Mouse (Mus musculus): ENCODE measurements around the gene Hsp90b1. TPM values are rescaled to one million over a fixed set of nuclear protein-coding genes. Genes with fewer than 3 reads are reported as not detected.
A peak's percentile ranks its signal among the peaks of the same experiment; 100 is the strongest.
"Not testable (repeated sequence)": the region's sequence is repeated elsewhere in the genome, so short reads cannot be mapped to it uniquely, and the experiment has no call there.

Gene Hsp90b1
- total and polyA plus RNA-seq, 3 experiments, result 635 to 1,160 (median 799) TPM

DNA sequence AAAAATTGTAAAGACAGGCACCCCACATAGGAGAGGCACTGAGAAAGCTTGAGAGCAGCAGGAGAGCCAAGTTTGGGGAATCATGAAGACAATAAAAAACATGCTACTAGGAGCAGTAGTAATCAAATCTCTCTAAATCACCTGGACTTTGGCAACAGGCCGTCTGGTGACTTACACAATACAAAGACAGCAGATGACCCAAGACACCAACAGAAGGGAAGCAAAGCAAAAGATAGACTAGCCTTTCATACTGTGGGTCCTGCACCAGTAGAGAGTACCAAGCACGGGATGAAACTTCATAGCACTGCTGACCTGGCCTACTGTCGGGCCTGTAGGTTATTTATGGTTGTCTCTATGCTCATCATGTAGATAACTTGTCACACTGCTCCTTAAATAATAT lies 5.1 kb downstream of the Hsp90b1 start:
- in situ Hi-C loops (cut with MboI; ENCODE audit: low pct_ligation_motif_present, low pct_unique_long_range_greater_than_20kb, low sequenced_read_pairs) (no loop called here), dilution Hi-C loops (cut with MboI; ENCODE audit: extremely low pct_ligation_motif_present, extremely low pct_unique_long_range_greater_than_20kb, low sequenced_read_pairs) (no loop called here)
- peak overlapping the region; percentile 59 to 99 (median 96) for H3K4me3 ChIP-seq (replicated peaks in 1 of 3; ENCODE audit: low read depth in 2 of 3, low read length in 2 of 3, poor library complexity in 1 of 3)
- H3K9me3 ChIP-seq (replicated peaks; ENCODE audit: low read length), result no peaks in the 10 kb centered on the region
- H3K27me3 ChIP-seq (replicated peaks), result no peaks in the 10 kb centered on the region
- H3K4me2 ChIP-seq (ENCODE audit: insufficient read depth, low read depth, poor library complexity, severe bottlenecking), result peak overlapping the region; percentile 98
- peak overlapping the region; percentile 83; the same call in 1 of the 2 replicates for H3K9ac ChIP-seq (ENCODE audit: insufficient read depth, low read depth)
- H3K4me1 ChIP-seq (ENCODE audit: control insufficient read depth in 1 of 2, insufficient read depth in 2 of 2), result peaks cover 8 to 46% of the 10 kb centered on the region in 2 experiments; a peak in 3 of 4 replicates
- DNase-seq (ENCODE audit: extremely low read depth), result no peak
- TF ChIP-seq MYC (IDR thresholded peaks at IDR 0.05; ENCODE audit: low read depth, low read length) (no peak), ZMIZ1 (IDR thresholded peaks at IDR 0.05; ENCODE audit: low read depth, low read length) (peak; percentile 38; the same call in 1 of the 2 replicates), BHLHE40 (IDR thresholded peaks at IDR 0.05; ENCODE audit: low read depth, low read length) (no peak)
- peaks cover 73 to 86% of the 10 kb centered on the region in 2 experiments for H3K36me3 ChIP-seq (replicated peaks in 1 of 2; ENCODE audit: control insufficient read depth in 1 of 2, insufficient read depth in 1 of 2, low read length in 1 of 2)
- peaks cover 81% of the 10 kb centered on the region for H3K79me2 ChIP-seq (replicated peaks; ENCODE audit: control insufficient read depth, extremely low read depth, insufficient read depth, poor library complexity, severe bottlenecking)
- H3K27ac ChIP-seq (ENCODE audit: insufficient read depth, low read depth), result peak overlapping the region; percentile 20; the same call in 1 of the 2 replicates

DNA sequence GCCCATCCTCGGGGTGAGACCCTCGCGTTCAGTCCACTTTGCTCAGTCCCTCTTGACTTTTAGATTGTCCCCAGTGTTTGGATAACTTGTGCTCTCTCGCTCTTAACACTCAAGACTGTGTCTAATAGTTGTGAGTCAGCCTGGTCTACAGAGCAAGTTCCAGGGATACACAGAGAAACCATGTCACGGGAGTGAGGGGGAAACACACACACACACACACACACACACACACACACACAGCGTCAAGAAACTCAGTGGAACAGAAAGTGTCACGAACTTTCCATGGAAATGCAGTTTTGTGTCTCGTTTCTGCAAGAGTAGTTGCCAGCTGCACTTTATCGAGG lies 19.3 kb downstream of the Hsp90b1 start:
- DNase-seq (ENCODE audit: extremely low read depth); in situ Hi-C loops (cut with MboI; ENCODE audit: low pct_ligation_motif_present, low pct_unique_long_range_greater_than_20kb, low sequenced_read_pairs); H3K9me3 ChIP-seq (replicated peaks; ENCODE audit: low read length); H3K27me3 ChIP-seq (replicated peaks); dilution Hi-C loops (cut with MboI; ENCODE audit: extremely low pct_ligation_motif_present, extremely low pct_unique_long_range_greater_than_20kb, low sequenced_read_pairs); H3K79me2 ChIP-seq (replicated peaks; ENCODE audit: control insufficient read depth, extremely low read depth, insufficient read depth, poor library complexity, severe bottlenecking): not testable (repeated sequence)
- Histone ChIP-seq H3K36me3 (replicated peaks in 1 of 2; ENCODE audit: control insufficient read depth in 1 of 2, insufficient read depth in 1 of 2, low read length in 1 of 2) (peaks cover 8 to 13% of the 10 kb centered on the region in 2 experiments), H3K27ac (ENCODE audit: insufficient read depth, low read depth) (0 out of 2 replicates have a peak overlapping the region, but pooled peaks have one; percentile 1), H3K4me2 (ENCODE audit: insufficient read depth, low read depth, poor library complexity, severe bottlenecking) (peak overlapping the region; percentile 72), H3K9ac (ENCODE audit: insufficient read depth, low read depth) (peak overlapping the region; percentile 75), H3K4me1 (ENCODE audit: control insufficient read depth in 1 of 2, insufficient read depth in 2 of 2) (peaks cover 0 to 14% of the 10 kb centered on the region in 2 experiments; a peak in 2 of 4 replicates), H3K4me3 (replicated peaks in 1 of 3; ENCODE audit: low read depth in 2 of 3, low read length in 2 of 3, poor library complexity in 1 of 3) (peak overlapping the region; percentile 53 to 87 (median 66))

DNA sequence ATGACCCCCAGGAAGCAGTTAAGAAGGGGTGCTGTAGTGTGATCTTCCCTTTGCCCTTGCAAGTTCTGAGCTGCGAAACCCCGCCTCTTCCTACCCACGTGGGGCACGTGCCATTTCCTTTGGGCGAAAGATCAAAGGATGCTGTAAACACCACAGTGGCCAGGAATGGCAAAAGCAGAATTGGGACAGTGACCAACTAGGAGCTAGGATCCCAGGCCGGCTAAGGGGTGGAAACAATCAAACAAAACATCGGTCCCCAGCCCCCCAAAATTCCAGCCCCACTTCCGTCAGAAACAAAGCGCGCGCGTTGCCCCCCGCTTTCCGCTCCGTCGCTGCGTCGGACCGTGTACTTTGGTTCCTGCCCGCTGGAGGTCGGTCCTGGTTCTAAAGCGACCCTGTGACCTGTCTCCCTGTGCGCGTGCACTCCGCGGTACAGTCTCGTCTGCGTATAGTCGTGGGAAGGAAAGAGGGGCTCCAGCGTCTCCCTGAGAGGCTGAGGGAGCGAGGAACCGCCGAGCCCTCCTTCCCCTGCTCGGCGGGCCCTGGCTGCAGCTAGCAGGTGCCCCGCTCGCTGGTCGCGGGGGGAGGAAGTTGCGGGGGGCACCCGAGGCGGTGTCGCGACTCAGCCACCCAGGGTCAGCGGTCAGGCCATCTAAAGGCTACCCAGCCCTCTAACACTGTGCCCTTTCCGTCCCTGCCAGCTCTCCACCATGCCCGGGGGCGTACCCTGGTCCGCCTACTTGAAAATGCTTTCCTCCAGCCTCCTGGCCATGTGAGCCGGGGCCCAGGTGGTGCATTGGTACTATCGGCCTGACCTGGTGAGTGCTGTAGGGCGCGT lies 19.9 kb downstream of the Hsp90b1 start:
- dilution Hi-C loops (cut with MboI; ENCODE audit: extremely low pct_ligation_motif_present, extremely low pct_unique_long_range_greater_than_20kb, low sequenced_read_pairs); H3K9me3 ChIP-seq (replicated peaks; ENCODE audit: low read length); in situ Hi-C loops (cut with MboI; ENCODE audit: low pct_ligation_motif_present, low pct_unique_long_range_greater_than_20kb, low sequenced_read_pairs); H3K27me3 ChIP-seq (replicated peaks); H3K36me3 ChIP-seq (replicated peaks in 1 of 2; ENCODE audit: control insufficient read depth in 1 of 2, insufficient read depth in 1 of 2, low read length in 1 of 2); H3K79me2 ChIP-seq (replicated peaks; ENCODE audit: control insufficient read depth, extremely low read depth, insufficient read depth, poor library complexity, severe bottlenecking): not testable (repeated sequence)
- Histone ChIP-seq H3K9ac (ENCODE audit: insufficient read depth, low read depth) (peak overlapping the region; percentile 75), H3K4me3 (replicated peaks in 1 of 3; ENCODE audit: low read depth in 2 of 3, low read length in 2 of 3, poor library complexity in 1 of 3) (peak overlapping the region; percentile 55 to 87 (median 66)), H3K4me2 (ENCODE audit: insufficient read depth, low read depth, poor library complexity, severe bottlenecking) (peak overlapping the region; percentile 72; the same call in 1 of the 2 replicates), H3K27ac (ENCODE audit: insufficient read depth, low read depth) (peak overlapping the region; percentile 63), H3K4me1 (ENCODE audit: control insufficient read depth in 1 of 2, insufficient read depth in 2 of 2) (peaks cover 0 to 14% of the 10 kb centered on the region in 2 experiments; a peak in 2 of 4 replicates)
- DNase-seq (ENCODE audit: extremely low read depth), result peak; percentile 77
- TF ChIP-seq POLR2A (IDR thresholded peaks at IDR 0.05; ENCODE audit: low read depth, low read length), result peak; percentile 46; the same call in 1 of the 2 replicates
- 0 out of 2 replicates have a peak, but pooled peaks have one; percentile 62 for TF ChIP-seq MAZ (IDR thresholded peaks at IDR 0.05; ENCODE audit: low read depth, low read length)
- TF ChIP-seq HCFC1 (IDR thresholded peaks at IDR 0.05; ENCODE audit: low read depth, low read length), result peak; percentile 82
- TF ChIP-seq TCF12 (IDR thresholded peaks at IDR 0.05; ENCODE audit: low read depth, low read length), result 0 out of 2 replicates have a peak, but pooled peaks have one; percentile 64
- peak; percentile 85 for TF ChIP-seq MYC (IDR thresholded peaks at IDR 0.05; ENCODE audit: low read depth, low read length)
- TF ChIP-seq SIN3A (IDR thresholded peaks at IDR 0.05; ENCODE audit: low read length), result peak; percentile 80; the same call in 1 of the 2 replicates
- TF ChIP-seq MAX (IDR thresholded peaks at IDR 0.05; ENCODE audit: low read length), result peak; percentile 74
- TF ChIP-seq ELF1 (IDR thresholded peaks at IDR 0.05; ENCODE audit: low read depth, low read length), result peak; percentile 75
- TF ChIP-seq KAT2A (IDR thresholded peaks at IDR 0.05; ENCODE audit: insufficient replicate concordance, low read length), result peak; percentile 62; the same call in 1 of the 2 replicates
- peak; percentile 63; the same call in 1 of the 2 replicates for TF ChIP-seq E2F4 (IDR thresholded peaks at IDR 0.05; ENCODE audit: insufficient replicate concordance, low read depth, low read length)
- peak; percentile 95 for TF ChIP-seq BHLHE40 (IDR thresholded peaks at IDR 0.05; ENCODE audit: low read depth, low read length)
- TF ChIP-seq ZMIZ1 (IDR thresholded peaks at IDR 0.05; ENCODE audit: low read depth, low read length), result 0 out of 2 replicates have a peak, but pooled peaks have one; percentile 18
- peak; percentile 59; the same call in 1 of the 2 replicates for TF ChIP-seq USF2 (conservative IDR thresholded peaks at IDR 0.05; ENCODE audit: low read depth, low read length)
- peak; percentile 49; the same call in 1 of the 2 replicates for TF ChIP-seq MXI1 (IDR thresholded peaks at IDR 0.05; ENCODE audit: low read depth, low read length)
- TF ChIP-seq NELFE (IDR thresholded peaks at IDR 0.05; ENCODE audit: low read depth, low read length), result peak; percentile 27; the same call in 1 of the 2 replicates
- TF ChIP-seq NRF1 (IDR thresholded peaks at IDR 0.05; ENCODE audit: low read depth, low read length), result peak; percentile 22; the same call in 1 of the 2 replicates
- peak; percentile 44; the same call in 1 of the 2 replicates for TF ChIP-seq CHD2 (IDR thresholded peaks at IDR 0.05; ENCODE audit: low read length)
- TF ChIP-seq USF1 (IDR thresholded peaks at IDR 0.05; ENCODE audit: low read depth, low read length), result peak; percentile 70
